Mouse (Mus musculus) v-Abl transformed pro-B cells (cell line): Measurements from ENCODE around the gene Tspan14.

Experiments
- in situ Hi-C, 2 experiments: fragments of 400-800 bp; cut with MboI; formaldehyde crosslinking; loops; one replicate each; pipeline ENCODE4 v1.15.1; 2025; ENCODE audit not compliant: unreplicated experiment in 2 of 2

Tspan14 gene

DNA sequence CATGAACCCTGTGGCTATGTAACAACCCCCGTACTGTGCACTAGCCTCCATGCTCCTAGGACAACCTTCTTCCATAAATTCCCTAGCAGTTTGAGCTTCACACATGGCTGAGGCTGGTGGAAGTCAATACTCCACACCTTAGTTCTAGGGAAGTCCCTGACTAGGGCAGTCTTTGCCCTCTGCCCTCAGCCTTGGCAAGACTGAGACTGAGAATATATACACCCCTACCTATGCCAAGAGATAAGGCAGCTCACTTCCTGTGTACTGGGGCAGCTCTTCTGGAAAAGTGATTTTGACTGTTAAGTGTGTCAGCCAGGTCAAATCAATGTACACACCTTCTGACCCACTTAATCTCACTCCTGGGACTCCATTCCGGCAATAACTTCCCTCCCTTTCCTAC is 39.6 kb downstream of the Tspan14 start:
- in situ Hi-C loops = no loop called here

GRCm38 (mm10) chr14:40924378-40925113 is 42.1 kb downstream of the Tspan14 start:
- in situ Hi-C loops = loop anchor here (5.0 kb wide), 1 partner anchor 48 kb away; no protein-coding TSS in a partner anchor

GRCm38 (mm10) chr14:40921241-40921640 is 45.4 kb downstream of the Tspan14 start:
- in situ Hi-C loops = loop anchor here (5.0 kb wide), 1 partner anchor 51 kb away; no protein-coding TSS in a partner anchor

DNA sequence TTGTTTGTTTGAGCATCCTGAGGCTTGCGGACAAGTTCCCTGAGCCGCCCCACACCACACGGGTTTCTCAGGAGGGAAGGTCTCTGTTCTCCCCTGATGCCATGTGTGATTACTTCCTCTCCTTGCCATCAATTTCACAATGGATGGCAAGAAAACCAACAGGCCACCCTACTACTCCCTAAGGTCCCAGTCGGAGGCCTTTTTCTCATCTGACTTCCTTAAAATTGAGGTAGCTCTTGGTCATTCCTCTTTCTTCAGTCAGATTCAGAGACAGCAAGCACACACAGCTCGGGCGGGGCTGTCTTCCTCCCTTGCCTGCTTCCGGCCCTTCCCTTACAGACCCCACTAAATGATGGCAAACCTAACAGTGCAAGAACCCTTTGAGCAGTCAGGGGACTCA is 47.1 kb downstream of the Tspan14 start:
- in situ Hi-C loops = loop anchor here in 1 of 2 experiments (10.0 kb wide), 1 partner anchor 1385 kb away; no protein-coding TSS in a partner anchor

GRCm38 (mm10) chr14:40918477-40918876 is 48.1 kb downstream of the Tspan14 start:
- in situ Hi-C loops = loop anchor here in 1 of 2 experiments (10.0 kb wide), 1 partner anchor 1384 kb away; no protein-coding TSS in a partner anchor

- in situ Hi-C loops = loop anchor here in 1 of 2 experiments (10.0 kb wide), 1 partner anchor 1383 kb away; no protein-coding TSS in a partner anchor
These were observed 49.0 kb downstream of the Tspan14 start for GRCm38 (mm10) chr14:40917632-40918031.

DNA sequence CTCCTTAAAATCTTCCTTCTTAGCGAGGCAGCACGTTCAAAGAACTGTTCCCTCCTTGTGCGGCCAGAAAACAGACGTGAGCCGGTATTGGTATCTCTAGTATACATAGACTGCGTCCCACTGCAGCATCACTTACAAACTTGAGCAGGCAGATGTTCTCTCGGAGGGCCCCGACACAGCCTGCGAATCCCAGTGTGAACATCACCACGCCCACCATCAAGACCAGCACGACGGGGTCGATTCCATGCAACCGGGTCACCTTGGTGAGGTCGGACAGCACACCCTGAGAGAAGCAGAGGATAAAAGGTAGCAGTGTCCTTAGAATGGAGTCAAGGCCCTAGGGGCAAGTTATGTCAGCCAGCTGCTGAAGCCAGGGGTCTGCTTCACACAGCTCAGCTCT is 49.9 kb downstream of the Tspan14 start:
- in situ Hi-C loops = loop anchor here in 1 of 2 experiments (10.0 kb wide), 1 partner anchor 1382 kb away; no protein-coding TSS in a partner anchor

- in situ Hi-C loops = loop anchor here in 1 of 2 experiments (10.0 kb wide), 1 partner anchor 1381 kb away; no protein-coding TSS in a partner anchor
These were observed 50.8 kb downstream of the Tspan14 start for GRCm38 (mm10) chr14:40915838-40916237.

- in situ Hi-C loops = loop anchor here (5.0 to 10.0 kb wide), 5 partner anchors 118 to 1382 kb away; no protein-coding TSS in a partner anchor
These were observed 51.9 kb downstream of the Tspan14 start for GRCm38 (mm10) chr14:40914701-40915100.

DNA sequence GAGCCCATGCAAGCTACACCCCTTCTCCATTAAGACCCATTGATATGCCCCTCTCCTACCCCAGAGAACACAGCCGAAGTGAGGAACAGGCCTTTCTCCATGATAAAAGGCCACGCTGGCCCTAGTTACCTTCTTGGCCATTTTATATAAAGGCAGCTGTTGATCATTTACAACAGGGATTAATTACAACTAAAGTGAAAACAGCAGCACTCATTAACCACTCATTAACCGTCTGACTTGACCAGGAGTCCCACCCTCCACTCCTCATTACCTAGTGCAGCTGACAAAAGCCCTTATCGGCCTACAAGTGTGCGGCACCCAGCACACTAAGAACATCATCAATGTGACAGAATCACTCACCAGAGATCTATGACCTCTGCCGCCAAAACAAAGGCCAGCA is 52.9 kb downstream of the Tspan14 start:
- in situ Hi-C loops = loop anchor here (5.0 to 10.0 kb wide), 5 partner anchors 119 to 1381 kb away; no protein-coding TSS in a partner anchor

GRCm38 (mm10) chr14:40911529-40911928 is 55.1 kb downstream of the Tspan14 start:
- in situ Hi-C loops = loop anchor here (5.0 to 10.0 kb wide), 5 partner anchors 119 to 1379 kb away; no protein-coding TSS in a partner anchor

GRCm38 (mm10) chr14:40908763-40909162 is 57.8 kb downstream of the Tspan14 start:
- in situ Hi-C loops = no loop called here

DNA sequence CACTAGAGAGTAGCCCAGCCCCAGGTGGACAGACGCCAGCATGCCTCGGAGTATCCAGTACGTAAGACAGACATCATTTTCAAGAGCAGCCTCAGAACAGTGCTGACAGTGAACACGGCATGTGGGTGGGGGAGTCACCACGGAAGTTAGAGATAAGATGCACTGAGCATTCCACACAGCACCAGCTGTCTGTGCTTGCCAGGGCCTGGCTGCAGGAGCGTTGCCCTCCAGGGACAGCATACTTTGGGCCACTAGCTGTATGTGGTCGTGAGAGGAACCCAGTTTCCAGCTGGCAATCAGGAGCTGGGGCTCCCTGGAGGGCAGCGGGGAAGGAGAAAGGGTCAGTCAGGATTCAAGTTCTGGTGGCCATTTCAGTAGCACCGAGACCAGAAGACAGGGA is 59.8 kb downstream of the Tspan14 start:
- in situ Hi-C loops = no loop called here

DNA sequence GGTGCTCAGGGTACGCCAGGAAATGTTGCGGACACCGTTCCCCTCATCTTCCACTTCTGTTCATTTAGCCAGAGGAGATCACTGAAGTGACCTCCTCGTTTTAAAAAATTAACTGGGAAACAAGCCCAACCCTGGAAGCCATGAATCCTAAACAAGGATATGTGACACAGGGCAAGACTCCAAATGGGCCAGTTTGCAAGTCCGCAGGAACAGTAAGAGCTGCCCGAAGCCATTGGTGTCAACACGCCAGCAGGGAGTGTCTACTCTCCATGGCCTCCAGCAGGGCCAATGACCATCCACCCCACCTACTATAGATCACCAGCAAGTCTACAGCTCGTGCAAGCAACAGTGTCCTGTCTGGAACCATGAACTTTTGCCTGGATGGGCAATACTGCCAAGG is 60.8 kb downstream of the Tspan14 start:
- in situ Hi-C loops = no loop called here

- in situ Hi-C loops = no loop called here
These were observed 64.1 kb downstream of the Tspan14 start for GRCm38 (mm10) chr14:40902307-40903055.

DNA sequence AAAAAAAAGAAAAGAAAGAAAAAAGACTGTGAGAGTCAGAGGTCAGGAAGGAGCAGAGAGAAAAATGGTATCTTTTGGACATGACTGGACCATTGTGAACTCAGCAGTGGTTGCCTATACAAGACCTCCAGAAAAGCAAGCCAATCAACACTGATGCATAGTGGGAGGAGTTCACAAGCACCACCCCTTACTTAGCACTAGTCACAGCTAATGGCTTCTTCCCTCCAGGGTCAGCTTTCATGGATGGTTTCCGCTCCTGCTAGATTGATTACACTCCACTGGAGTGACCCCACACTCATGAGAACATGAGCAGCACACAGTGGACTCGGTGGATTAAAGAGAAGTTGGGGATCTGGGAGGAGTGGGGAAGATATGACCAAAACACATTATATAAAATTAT is 66.3 kb downstream of the Tspan14 start:
- in situ Hi-C loops = no loop called here

DNA sequence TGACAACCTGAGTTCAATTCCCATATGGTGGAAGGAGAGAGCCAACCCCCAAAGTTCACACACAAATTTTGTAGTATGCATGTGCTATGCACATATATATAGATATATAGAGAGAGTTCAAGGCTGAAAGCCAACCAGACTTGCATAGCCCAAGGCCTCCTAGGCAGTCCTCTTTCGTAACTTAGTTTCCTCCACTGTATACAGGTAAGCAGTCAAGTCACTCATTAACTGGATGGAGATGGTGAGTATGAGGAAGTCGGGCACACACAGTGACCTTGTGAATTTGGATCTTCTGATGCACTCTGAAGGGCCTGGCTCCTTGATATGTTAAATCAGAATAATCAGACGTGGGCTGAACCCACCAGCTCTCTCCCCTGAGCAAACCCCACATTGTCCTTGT is 68.7 kb downstream of the Tspan14 start:
- in situ Hi-C loops = no loop called here

GRCm38 (mm10) chr14:40895681-40896080 is 70.9 kb downstream of the Tspan14 start:
- in situ Hi-C loops = no loop called here

GRCm38 (mm10) chr14:40894576-40895247 is 71.9 kb downstream of the Tspan14 start:
- in situ Hi-C loops = no loop called here

GRCm38 (mm10) chr14:40893884-40894283 is 72.7 kb downstream of the Tspan14 start:
- in situ Hi-C loops = no loop called here

GRCm38 (mm10) chr14:40893196-40893595 is 73.4 kb downstream of the Tspan14 start, which contains the start of gene Sh2d4b:
Gene Sh2d4b (minus strand): TSS chr14:40893266.
- in situ Hi-C loops = no loop called here
